Comparison of ENCODE assay signal across 11 mouse cellular contexts in genomic region chr9:69456406-69457075, GRCm38 (mm10). TPM values are rescaled to one million over a fixed set of nuclear protein-coding genes. Genes with fewer than 3 reads are reported as not detected.
DNase-seq lines count a peak whose midpoint lies in the region; ATAC-seq and TF ChIP-seq lines count a peak whose summit lies in the region.
"Had no signal": no experiment of that assay in that cellular context is flagged by ENCODE, and none has a peak within 500 bp of the region (broad histone marks: within the 10 kb centered on the region; RNA-seq: fewer than 3 reads in every experiment).

No protein-coding gene starts in this region.

- H3K9me3 ChIP-seq in megakaryocyte, embryonic 14.5 days = peaks cover 2% of the 10 kb centered on the region; the same call in 1 of the 2 replicates
- H3K9me3 ChIP-seq in intestine, postnatal 0 days (ENCODE audit: control insufficient read depth) = no peaks in the 10 kb centered on the region
- H3K9me3 ChIP-seq: liver, embryonic 15.5 days; neural tube, embryonic 12.5 days had no signal

- H3K79me2 ChIP-seq in heart, adult 2 months (replicated peaks; ENCODE audit: control insufficient read depth, insufficient read depth, low read length) = peaks cover 5% of the 10 kb centered on the region; the same call in 1 of the 2 replicates

- TF ChIP-seq EP300 in heart, adult 2 months (IDR thresholded peaks at IDR 0.05; ENCODE audit: insufficient read depth, low read depth, low read length) = peak; percentile 90

- WGBS in heart, adult 2 months = 52% methylated on average over 15 of the region's 15 CpGs
- 62% methylated on average over 15 of the region's 15 CpGs for whole genome bisulfite sequencing in intestine, postnatal 0 days

- peak; percentile 44 to 45 for DNase-seq in heart, adult 2 months
- no peak for DNase-seq in heart, adult 8-10 months (ENCODE audit: low spot score)
- no peak for DNase-seq in cerebellum, adult 9-10 months
- no peak for DNase-seq in urinary bladder, postnatal 25 days (ENCODE audit: low spot score)
- DNase-seq: cerebellum, adult 11 months had no signal

- TF ChIP-seq POLR2A in heart, adult 2 months (IDR thresholded peaks at IDR 0.05; ENCODE audit: insufficient read depth, low read depth, low read length) = no peak

- H3K36me3 ChIP-seq in heart, adult 2 months (ENCODE audit: control insufficient read depth, insufficient read depth, low read length) = peaks cover 14% of the 10 kb centered on the region
- H3K36me3 ChIP-seq in megakaryocyte, embryonic 14.5 days (replicated peaks; ENCODE audit: low read length) = no peaks in the 10 kb centered on the region
- peaks cover 6% of the 10 kb centered on the region for H3K36me3 ChIP-seq in intestine, postnatal 0 days (ENCODE audit: control insufficient read depth, insufficient read depth)
- H3K36me3 ChIP-seq: liver, embryonic 15.5 days; neural tube, embryonic 12.5 days had no signal

- peaks cover 38% of the 10 kb centered on the region for H3K4me1 ChIP-seq in heart, adult 2 months (ENCODE audit: control insufficient read depth, insufficient read depth, low read length)
- peaks cover 48% of the 10 kb centered on the region for H3K4me1 ChIP-seq in megakaryocyte, embryonic 14.5 days
- H3K4me1 ChIP-seq in intestine, postnatal 0 days (replicated peaks; ENCODE audit: control insufficient read depth, insufficient read depth, low read length) = peaks cover 42% of the 10 kb centered on the region

- no peaks in the 10 kb centered on the region for H3K27me3 ChIP-seq in heart, adult 2 months (ENCODE audit: control insufficient read depth, insufficient read depth, low read length)
- H3K27me3 ChIP-seq in megakaryocyte, embryonic 14.5 days (replicated peaks) = peaks cover 66% of the 10 kb centered on the region
- no peaks in the 10 kb centered on the region for H3K27me3 ChIP-seq in intestine, postnatal 0 days (replicated peaks; ENCODE audit: control insufficient read depth, insufficient read depth, low read length)

- H3K4me3 ChIP-seq in heart, adult 2 months = peak overlapping the region; percentile 2; the same call in 1 of the 2 replicates
- H3K4me3 ChIP-seq in megakaryocyte, embryonic 14.5 days (replicated peaks) = peak overlapping the region; percentile 60
- H3K4me3 ChIP-seq in intestine, postnatal 0 days (ENCODE audit: low read depth, low read length) = no peak overlapping the region
- H3K4me3 ChIP-seq: liver, embryonic 15.5 days; neural tube, embryonic 12.5 days had no signal

- no peak overlapping the region for H3K9ac ChIP-seq in heart, adult 2 months (ENCODE audit: low read depth, low read length)
- H3K9ac ChIP-seq in intestine, postnatal 0 days (ENCODE audit: low read depth, low read length) = no peak overlapping the region
- H3K9ac ChIP-seq: liver, embryonic 15.5 days; neural tube, embryonic 12.5 days had no signal

- ATAC-seq in megakaryocyte, adult 5-6 weeks (ENCODE audit: poor library complexity, severe bottlenecking) = no peak
- no peak for ATAC-seq in intestine, postnatal 0 days
- ATAC-seq in monocyte, adult 5-6 weeks (replicated peaks; ENCODE audit: insufficient number of reproducible peaks, low FRiP score, low TSS enrichment, poor library complexity, severe bottlenecking) = no peak

- peak overlapping the region; percentile 96 for H3K27ac ChIP-seq in heart, adult 2 months
- H3K27ac ChIP-seq in intestine, postnatal 0 days (ENCODE audit: low read depth, low read length) = peak overlapping the region; percentile 93
- H3K27ac ChIP-seq: neural tube, embryonic 12.5 days had no signal

- intact Hi-C loops in heart, adult 2 months (cut with DNase I) = loop anchor here (1.0 to 2.0 kb wide), 2 partner anchors 16 to 21 kb away; no protein-coding TSS in a partner anchor

- no peak for TF ChIP-seq CTCF in heart, adult 2 months (IDR thresholded peaks at IDR 0.05)
- no peak for TF ChIP-seq CTCF in intestine, postnatal 0 days (IDR thresholded peaks at IDR 0.05; ENCODE audit: low read depth)

- H3K4me2 ChIP-seq in intestine, postnatal 0 days (replicated peaks; ENCODE audit: low read depth) = peak overlapping the region; percentile 84
- H3K4me2 ChIP-seq: neural tube, embryonic 12.5 days had no signal

RNA-seq across cellular contexts. Expression of gene Anxa2, which starts 3.1 kb away (rescaled TPM):
- total RNA-seq in heart, adult 2 months (2021) = 10 to 100 TPM; 59.7 to 72.5 TPM
- polyA plus RNA-seq in heart, adult 2 months (2012; rRNA removed) = 97.4 and 123 TPM in 2 replicates
- 10 to 100 TPM; 48.1 to 87.1 (median 65.2) TPM for total RNA-seq in heart, adult 8-10 months (2022)
- polyA plus RNA-seq in megakaryocyte, embryonic 14.5 days (2012; ENCODE audit: insufficient read depth, low replicate concordance) = 6.0 TPM in 1 of 2 replicates, not detected in the other
- total RNA-seq in megakaryocyte, adult 5-6 weeks (2015) = 1,047 and 1,062 TPM in 2 replicates
- total RNA-seq in megakaryocyte, adult 5-6 weeks (2017) = 654 and 695 TPM in 2 replicates
- 571 and 641 TPM in 2 replicates for polyA plus RNA-seq in intestine, postnatal 0 days (2015; fragmentation: Nextera tagmentation; extraction: Ambion mirVana)
- 428 to 649 TPM (median 479 TPM) in 3 replicates for total RNA-seq in monocyte, adult 5-6 weeks (2017)

RNA-seq across cellular contexts. Expression of gene Ice2, which starts 58.8 kb away (rescaled TPM):
- 1 to 10 TPM; 4.9 to 9.1 TPM for total RNA-seq in heart, adult 2 months (2021)
- 1.9 and 3.9 TPM in 2 replicates for polyA plus RNA-seq in heart, adult 2 months (2012; rRNA removed)
- 1 to 10 TPM; 5.4 to 7.4 (median 6.7) TPM for total RNA-seq in heart, adult 8-10 months (2022)
- 0.39 TPM in 1 of 2 replicates, not detected in the other for polyA plus RNA-seq in megakaryocyte, embryonic 14.5 days (2012; ENCODE audit: insufficient read depth, low replicate concordance)
- total RNA-seq in megakaryocyte, adult 5-6 weeks (2015) = 6.7 and 9.4 TPM in 2 replicates
- 8.9 and 9.4 TPM in 2 replicates for total RNA-seq in megakaryocyte, adult 5-6 weeks (2017)
- 5.0 and 5.2 TPM in 2 replicates for polyA plus RNA-seq in intestine, postnatal 0 days (2015; fragmentation: Nextera tagmentation; extraction: Ambion mirVana)
- total RNA-seq in monocyte, adult 5-6 weeks (2017) = 6.0 to 16.8 TPM (median 15.1 TPM) in 3 replicates

Comparison
In these comparisons a context has a peak if more than half of its experiments do, and no peak if none do; other contexts are left out.
1. DNase-seq: peak in heart, adult 2 months (2 of 2); none in heart, adult 8-10 months (single experiment), cerebellum, adult 9-10 months (single experiment) and urinary bladder, postnatal 25 days (single experiment).